Mouse (Mus musculus) forebrain, embryonic 12.5 days (tissue): ENCODE data around the gene Astn2. TPM values are rescaled to one million over a fixed set of nuclear protein-coding genes. Genes with fewer than 3 reads are reported as not detected.

Source experiments
- ATAC-seq: fragments of 200-750 bp; cut with Nextera tagmentation; 2 replicates; pipeline ENCODE4 v1.8.0; 2017; ENCODE audit warnings: moderate TSS enrichment; ENCODE audit not compliant: low FRiP score
- H3K27ac ChIP-seq: fragments of 300-500 bp; sonication (generic); 2 replicates; pipeline ENCODE4 v1.5.1; 2016; ENCODE audit warnings: mild to moderate bottlenecking
- H3K27me3 ChIP-seq: fragments of 300-500 bp; sonication (generic); 2 replicates; pipeline ENCODE4 v1.6.1; 2016; ENCODE audit warnings: mild to moderate bottlenecking
- H3K36me3 ChIP-seq: fragments of 300-500 bp; sonication (generic); replicated peaks from 2 replicates; pipeline ENCODE4 v1.6.1; 2016; ENCODE audit warnings: mild to moderate bottlenecking
- H3K4me1 ChIP-seq: fragments of 300-500 bp; sonication (generic); 2 replicates; pipeline ENCODE4 v1.6.1; 2016
- H3K4me2 ChIP-seq: fragments of 300-500 bp; sonication (generic); 2 replicates; pipeline ENCODE4 v1.6.1; 2016; ENCODE audit warnings: mild to moderate bottlenecking, moderate library complexity
- H3K4me3 ChIP-seq: fragments of 300-500 bp; sonication (generic); replicated peaks from 2 replicates; pipeline ENCODE4 v1.5.1; 2016; ENCODE audit warnings: mild to moderate bottlenecking
- H3K9ac ChIP-seq: fragments of 300-500 bp; sonication (generic); 2 replicates; pipeline ENCODE4 v1.6.1; 2016; ENCODE audit warnings: mild to moderate bottlenecking
- H3K9me3 ChIP-seq: fragments of 300-500 bp; sonication (generic); 2 replicates; pipeline ENCODE4 v1.6.1; 2016
- WGBS: fragments of 180-500 bp; shearing (Covaris S2); methylation state at CpG from one replicate; pipeline ENCODE4 v1.1.7; 2016; 5-methylcytosine and 5-hydroxymethylcytosine counted together
- polyA plus RNA-seq: library from polyadenylated mRNA; unstranded; fragments of >200 nt; fragmentation: Nextera tagmentation; extraction: Ambion mirVana; gene quantifications from 2 replicates; pipeline ENCODE4 v1.2.1, GENCODE M21; 2016

The Astn2 gene
- polyA plus RNA-seq, 1 experiment from 2014 or later: 1.9 TPM

GRCm38 (mm10) chr4:66232350-66232749 lies 172.1 kb downstream of the Astn2 start:
- no peaks in the 10 kb centered on the region; the same call in 1 of the 2 replicates for H3K4me1 ChIP-seq
- no peaks in the 10 kb centered on the region for H3K36me3 ChIP-seq
- H3K9me3 ChIP-seq: no peaks in the 10 kb centered on the region
- no peak overlapping the region for H3K4me3 ChIP-seq
- ATAC-seq: peak; percentile 79
- 53% methylated on average over 2 of the region's 2 CpGs for WGBS
- H3K9ac ChIP-seq: no peak overlapping the region
- H3K27ac ChIP-seq: 0 out of 2 replicates have a peak overlapping the region, but pooled peaks have one; percentile 13
- H3K27me3 ChIP-seq: no peaks in the 10 kb centered on the region
- no peak overlapping the region for H3K4me2 ChIP-seq

GRCm38 (mm10) chr4:66230735-66231134 lies 173.7 kb downstream of the Astn2 start:
- H3K4me3 ChIP-seq: no peak overlapping the region
- 90% methylated on average over 4 of the region's 4 CpGs for WGBS
- no peak overlapping the region for H3K4me2 ChIP-seq
- H3K27ac ChIP-seq: no peak overlapping the region
- H3K9ac ChIP-seq: no peak overlapping the region
- H3K9me3 ChIP-seq: no peaks in the 10 kb centered on the region
- H3K4me1 ChIP-seq: no peaks in the 10 kb centered on the region; the same call in 1 of the 2 replicates
- ATAC-seq: no peak
- H3K36me3 ChIP-seq: no peaks in the 10 kb centered on the region
- no peaks in the 10 kb centered on the region for H3K27me3 ChIP-seq

GRCm38 (mm10) chr4:66222602-66223317 lies 181.7 kb downstream of the Astn2 start:
- H3K9ac ChIP-seq: no peak overlapping the region
- H3K4me1 ChIP-seq: no peaks in the 10 kb centered on the region
- no peak overlapping the region for H3K4me2 ChIP-seq
- no peak overlapping the region for H3K4me3 ChIP-seq
- H3K36me3 ChIP-seq: no peaks in the 10 kb centered on the region
- H3K27me3 ChIP-seq: no peaks in the 10 kb centered on the region
- H3K9me3 ChIP-seq: no peaks in the 10 kb centered on the region
- WGBS: 90% methylated on average over 9 of the region's 9 CpGs
- no peak overlapping the region for H3K27ac ChIP-seq
- no peak for ATAC-seq

GRCm38 (mm10) chr4:66215170-66215618 lies 189.2 kb downstream of the Astn2 start:
- peaks cover 7% of the 10 kb centered on the region for H3K4me1 ChIP-seq
- no peaks in the 10 kb centered on the region for H3K36me3 ChIP-seq
- H3K9me3 ChIP-seq: no peaks in the 10 kb centered on the region
- 31% methylated on average over 9 of the region's 9 CpGs for WGBS
- no peak overlapping the region for H3K4me2 ChIP-seq
- ATAC-seq: peak; percentile 78
- H3K4me3 ChIP-seq: no peak overlapping the region
- H3K27ac ChIP-seq: no peak overlapping the region
- no peaks in the 10 kb centered on the region for H3K27me3 ChIP-seq
- H3K9ac ChIP-seq: no peak overlapping the region

GRCm38 (mm10) chr4:66189636-66190035 lies 214.8 kb downstream of the Astn2 start:
- Histone ChIP-seq H3K4me2 (no peak overlapping the region), H3K4me1 (no peaks in the 10 kb centered on the region), H3K27ac (no peak overlapping the region), H3K27me3 (no peaks in the 10 kb centered on the region), H3K36me3 (no peaks in the 10 kb centered on the region), H3K9ac (no peak overlapping the region), H3K9me3 (no peaks in the 10 kb centered on the region), H3K4me3 (no peak overlapping the region)
- no peak for ATAC-seq
- 90% methylated on average over 8 of the region's 8 CpGs for WGBS

GRCm38 (mm10) chr4:66175887-66176533 lies 228.4 kb downstream of the Astn2 start:
- no peaks in the 10 kb centered on the region for H3K9me3 ChIP-seq
- no peaks in the 10 kb centered on the region for H3K27me3 ChIP-seq
- H3K4me2 ChIP-seq: no peak overlapping the region
- no peak overlapping the region for H3K9ac ChIP-seq
- H3K27ac ChIP-seq: no peak overlapping the region
- H3K4me1 ChIP-seq: peaks cover 9% of the 10 kb centered on the region; the same call in 1 of the 2 replicates
- H3K4me3 ChIP-seq: no peak overlapping the region
- no peaks in the 10 kb centered on the region for H3K36me3 ChIP-seq
- 70% methylated on average over 14 of the region's 14 CpGs for WGBS
- peak; percentile 41; the same call in 1 of the 2 replicates for ATAC-seq

- ATAC-seq: no peak
- WGBS: 66% methylated on average over 5 of the region's 5 CpGs
- no peaks in the 10 kb centered on the region for H3K36me3 ChIP-seq
Observed at GRCm38 (mm10) chr4:66171583-66171982, 232.8 kb downstream of the Astn2 start.

GRCm38 (mm10) chr4:66170787-66171186 lies 233.6 kb downstream of the Astn2 start:
- ATAC-seq: no peak
- Histone ChIP-seq H3K27ac (no peak overlapping the region), H3K27me3 (no peaks in the 10 kb centered on the region), H3K4me1 (peaks cover 4% of the 10 kb centered on the region), H3K4me2 (no peak overlapping the region), H3K36me3 (no peaks in the 10 kb centered on the region), H3K9ac (no peak overlapping the region), H3K4me3 (no peak overlapping the region), H3K9me3 (no peaks in the 10 kb centered on the region)
- 88% methylated on average over 3 of the region's 3 CpGs for WGBS

More at GRCm38 (mm10) chr4:66171583-66171982, 232.8 kb downstream of the Astn2 start:
- H3K9me3 ChIP-seq: no peaks in the 10 kb centered on the region
- no peak overlapping the region for H3K4me3 ChIP-seq
- H3K9ac ChIP-seq: no peak overlapping the region
- peaks cover 10% of the 10 kb centered on the region for H3K4me1 ChIP-seq
- H3K4me2 ChIP-seq: no peak overlapping the region
- no peaks in the 10 kb centered on the region for H3K27me3 ChIP-seq
- no peak overlapping the region for H3K27ac ChIP-seq

- H3K4me2 ChIP-seq: no peak overlapping the region
Observed at GRCm38 (mm10) chr4:66169485-66169884, 234.9 kb downstream of the Astn2 start.

GRCm38 (mm10) chr4:66158714-66159113 lies 245.7 kb downstream of the Astn2 start:
- 80% methylated on average over 3 of the region's 3 CpGs for WGBS
- H3K4me3 ChIP-seq: no peak overlapping the region
- H3K4me1 ChIP-seq: no peaks in the 10 kb centered on the region
- H3K9me3 ChIP-seq: no peaks in the 10 kb centered on the region
- no peaks in the 10 kb centered on the region for H3K27me3 ChIP-seq
- no peak overlapping the region for H3K9ac ChIP-seq
- no peak overlapping the region for H3K27ac ChIP-seq
- ATAC-seq: no peak
- H3K36me3 ChIP-seq: no peaks in the 10 kb centered on the region
- no peak overlapping the region for H3K4me2 ChIP-seq

More at GRCm38 (mm10) chr4:66169485-66169884, 234.9 kb downstream of the Astn2 start:
- Histone ChIP-seq H3K36me3 (no peaks in the 10 kb centered on the region), H3K9ac (no peak overlapping the region), H3K27me3 (no peaks in the 10 kb centered on the region), H3K27ac (no peak overlapping the region), H3K4me1 (peaks cover 2% of the 10 kb centered on the region; the same call in 1 of the 2 replicates), H3K9me3 (no peaks in the 10 kb centered on the region), H3K4me3 (no peak overlapping the region)
- WGBS: 55% methylated on average over 2 of the region's 2 CpGs
- ATAC-seq: no peak

GRCm38 (mm10) chr4:66157439-66158113 lies 246.8 kb downstream of the Astn2 start:
- no peak overlapping the region for H3K4me3 ChIP-seq
- no peaks in the 10 kb centered on the region for H3K9me3 ChIP-seq
- WGBS: 69% methylated on average over 3 of the region's 3 CpGs
- no peak overlapping the region for H3K4me2 ChIP-seq
- ATAC-seq: no peak
- H3K27ac ChIP-seq: no peak overlapping the region
- H3K4me1 ChIP-seq: no peaks in the 10 kb centered on the region
- no peaks in the 10 kb centered on the region for H3K27me3 ChIP-seq
- H3K9ac ChIP-seq: no peak overlapping the region
- no peaks in the 10 kb centered on the region for H3K36me3 ChIP-seq

GRCm38 (mm10) chr4:66146546-66146945 lies 257.9 kb downstream of the Astn2 start:
- no peaks in the 10 kb centered on the region for H3K36me3 ChIP-seq
- no peak overlapping the region for H3K27ac ChIP-seq
- H3K9ac ChIP-seq: no peak overlapping the region
- no peaks in the 10 kb centered on the region for H3K4me1 ChIP-seq
- no peaks in the 10 kb centered on the region for H3K27me3 ChIP-seq
- H3K4me2 ChIP-seq: no peak overlapping the region
- no peak overlapping the region for H3K4me3 ChIP-seq
- H3K9me3 ChIP-seq: no peaks in the 10 kb centered on the region
- WGBS: 90% methylated on average over 5 of the region's 5 CpGs
- ATAC-seq: no peak
